ENCODE assay signal across 13 mouse cellular contexts in genomic region chr11:35278128-35278769, GRCm38 (mm10).
A peak's percentile ranks its signal among the peaks of the same experiment; 100 is the strongest.
DNase-seq lines count a peak whose midpoint lies in the region; ATAC-seq and TF ChIP-seq lines count a peak whose summit lies in the region.
"Had no signal": no experiment of that assay in that cellular context is flagged by ENCODE, and none has a peak within 500 bp of the region (broad histone marks: within the 10 kb centered on the region; RNA-seq: fewer than 3 reads in every experiment).

No protein-coding gene starts in this region.

- H3K9me3 ChIP-seq in kidney, embryonic 15.5 days (replicated peaks): no peaks in the 10 kb centered on the region
- H3K9me3 ChIP-seq in hindbrain, embryonic 16.5 days (ENCODE audit: control insufficient read depth, low read length): no peaks in the 10 kb centered on the region
- H3K9me3 ChIP-seq: forebrain, embryonic 10.5 days; hindbrain, embryonic 13.5 days had no signal

- 33% methylated on average over 16 of the region's 16 CpGs for WGBS in kidney, embryonic 15.5 days
- 61% methylated on average over 16 of the region's 16 CpGs for WGBS in hindbrain, embryonic 16.5 days

- peak; percentile 34 for ATAC-seq in kidney, embryonic 15.5 days (replicated peaks; ENCODE audit: low FRiP score)
- ATAC-seq in megakaryocyte progenitor cell, adult 5-6 weeks (replicated peaks; ENCODE audit: poor library complexity): no peak
- ATAC-seq in hindbrain, embryonic 16.5 days: no peak

- intact Hi-C loops in gastrocnemius, adult 2 months (cut with DNase I): no loop called here

- H3K4me1 ChIP-seq in kidney, embryonic 15.5 days: peaks cover 78% of the 10 kb centered on the region
- peaks cover 19% of the 10 kb centered on the region for H3K4me1 ChIP-seq in hindbrain, embryonic 16.5 days (ENCODE audit: control insufficient read depth, insufficient read depth, low read depth, low read length)

- no peak overlapping the region for H3K9ac ChIP-seq in kidney, embryonic 15.5 days
- no peak overlapping the region for H3K9ac ChIP-seq in hindbrain, embryonic 16.5 days (ENCODE audit: low read depth, low read length)
- H3K9ac ChIP-seq: hindbrain, embryonic 13.5 days had no signal

- H3K27ac ChIP-seq in kidney, embryonic 15.5 days: peak overlapping the region; percentile 62
- H3K27ac ChIP-seq in gastrocnemius, adult 2 months: no peak overlapping the region
- H3K27ac ChIP-seq in hindbrain, embryonic 16.5 days (ENCODE audit: low read depth, low read length): no peak overlapping the region
- H3K27ac ChIP-seq: forebrain, embryonic 10.5 days; hindbrain, embryonic 13.5 days had no signal

- DNase-seq in embryo, embryonic 10 days (ENCODE audit: low spot score): peak; percentile 42
- no peak for DNase-seq in embryo, embryonic 9.5 days (ENCODE audit: extremely low spot score)
- DNase-seq in ovary, postnatal 36 days (ENCODE audit: low spot score): peak; percentile 70
- no peak for DNase-seq in ovary, postnatal 14 days (ENCODE audit: low spot score)
- no peak for DNase-seq in gastrocnemius, adult 2 months
- DNase-seq: cerebellum, postnatal 25 days; lung, adult 18-20 months had no signal

- peak overlapping the region; percentile 30; the same call in 1 of the 2 replicates for H3K4me2 ChIP-seq in kidney, embryonic 15.5 days
- H3K4me2 ChIP-seq in hindbrain, embryonic 16.5 days (ENCODE audit: low read length): no peak overlapping the region
- H3K4me2 ChIP-seq: hindbrain, embryonic 13.5 days had no signal

- no peaks in the 10 kb centered on the region for H3K36me3 ChIP-seq in kidney, embryonic 15.5 days
- H3K36me3 ChIP-seq in hindbrain, embryonic 16.5 days (ENCODE audit: control insufficient read depth, insufficient read depth, low read length): no peaks in the 10 kb centered on the region
- H3K36me3 ChIP-seq: forebrain, embryonic 10.5 days; hindbrain, embryonic 13.5 days had no signal

- peaks cover 59% of the 10 kb centered on the region for H3K27me3 ChIP-seq in kidney, embryonic 15.5 days
- H3K27me3 ChIP-seq in hindbrain, embryonic 16.5 days (replicated peaks; ENCODE audit: control insufficient read depth, insufficient read depth, low read length): 0 out of 2 replicates have a peak, but pooled peaks cover 2% of the 10 kb centered on the region

- no peak overlapping the region for H3K4me3 ChIP-seq in kidney, embryonic 15.5 days (replicated peaks)
- no peak overlapping the region for H3K4me3 ChIP-seq in gastrocnemius, adult 2 months
- H3K4me3 ChIP-seq in hindbrain, embryonic 16.5 days (ENCODE audit: low read length): no peak overlapping the region
- H3K4me3 ChIP-seq: forebrain, embryonic 10.5 days; hindbrain, embryonic 13.5 days; myocyte had no signal

- TF ChIP-seq CTCF in gastrocnemius, adult 2 months (IDR thresholded peaks at IDR 0.05): no peak

Comparison
In these comparisons a context has a peak if more than half of its experiments do, and no peak if none do; other contexts are left out.
1. DNase-seq: peak in embryo, embryonic 10 days (single experiment) and ovary, postnatal 36 days (single experiment); none in embryo, embryonic 9.5 days (single experiment), ovary, postnatal 14 days (single experiment) and gastrocnemius, adult 2 months (single experiment).